Comparison of ENCODE assay signal across 8 mouse cellular contexts in the genomic region with DNA sequence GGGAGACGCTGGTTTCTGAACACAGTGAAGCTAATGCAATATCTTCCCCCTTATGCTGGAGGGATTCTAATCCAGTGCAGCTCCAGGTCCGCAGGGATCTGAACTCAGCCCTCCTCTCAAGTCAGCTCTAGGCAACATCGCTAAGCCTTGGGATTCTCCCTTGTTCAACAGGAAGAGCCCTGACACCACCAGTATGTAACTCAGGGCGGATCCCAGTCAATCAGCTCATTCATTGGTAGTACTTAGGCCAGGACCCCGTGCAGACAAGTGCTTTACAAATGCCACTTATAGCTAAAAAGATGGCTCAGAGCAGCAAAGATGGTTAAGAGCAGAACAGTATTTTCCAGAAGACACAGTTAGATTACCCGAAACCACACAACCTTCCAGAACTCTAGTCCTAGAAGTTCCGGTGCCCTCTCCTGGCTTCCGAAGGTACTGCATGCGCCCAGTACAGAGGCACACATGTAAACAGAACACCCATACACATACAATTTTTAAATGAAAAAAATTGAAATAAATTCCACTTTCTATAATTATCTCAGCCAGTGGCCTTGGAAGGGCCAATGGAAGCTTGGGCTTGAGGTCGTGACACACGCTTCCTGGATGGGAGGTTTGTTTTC. TPM values are rescaled to one million over a fixed set of nuclear protein-coding genes. Genes with fewer than 3 reads are reported as not detected.
DNase-seq lines count a peak whose midpoint lies in the region; ATAC-seq lines count a peak whose summit lies in the region.

No protein-coding gene starts in this region.

- DNase-seq in adrenal gland, postnatal 10 days, result peak; percentile 93
- DNase-seq in embryo, embryonic 9.5 days (ENCODE audit: extremely low spot score), result peak; percentile 81
- peak; percentile 62 to 87 for DNase-seq in gastrocnemius, postnatal 4 days (ENCODE audit: low spot score in 2 of 2)
- DNase-seq in left cerebral cortex, postnatal 25 days (ENCODE audit: low spot score in 2 of 2), result peak; percentile 87 to 92
- DNase-seq in right cerebral cortex, postnatal 36 days (ENCODE audit: low spot score in 2 of 2), result peak; percentile 74 to 82
- DNase-seq in urinary bladder, postnatal 4 days (ENCODE audit: low spot score in 2 of 2), result peak; percentile 73 to 86

- intact Hi-C loops in left cerebral cortex, postnatal 25 days (cut with DNase I), result loop anchor here (1.0 to 5.0 kb wide), 2 partner anchors 48 to 102 kb away; a partner anchor contains a TSS

- H3K4me1 ChIP-seq in intestine, embryonic 15.5 days (replicated peaks), result peaks cover 10% of the 10 kb centered on the region

- H3K27me3 ChIP-seq in intestine, embryonic 15.5 days (replicated peaks), result no peaks in the 10 kb centered on the region

- 22% methylated on average over 11 of the region's 11 CpGs for WGBS in intestine, embryonic 15.5 days

- H3K9ac ChIP-seq in intestine, embryonic 15.5 days, result no peak overlapping the region

- peak; percentile 63 for ATAC-seq in intestine, embryonic 15.5 days
- ATAC-seq in megakaryocyte-erythroid progenitor cell, adult 5-6 weeks (replicated peaks; ENCODE audit: low FRiP score, low TSS enrichment, poor library complexity, severe bottlenecking), result peak; percentile 87

- no peaks in the 10 kb centered on the region for H3K36me3 ChIP-seq in intestine, embryonic 15.5 days

- H3K27ac ChIP-seq in intestine, embryonic 15.5 days, result no peak overlapping the region

- no peak overlapping the region for H3K4me3 ChIP-seq in intestine, embryonic 15.5 days (replicated peaks)

- H3K9me3 ChIP-seq in intestine, embryonic 15.5 days, result no peaks in the 10 kb centered on the region

- peak overlapping the region; percentile 54 for H3K4me2 ChIP-seq in intestine, embryonic 15.5 days (replicated peaks)

RNA-seq across cellular contexts. Expression of a gene that starts 9.7 kb away (rescaled TPM):
- total RNA-seq in adrenal gland, postnatal 10 days (2021), result 10 to 100 TPM; 13.6 to 19.4 TPM
- total RNA-seq in gastrocnemius, postnatal 4 days (2021), result 10 to 100 TPM; 30.8 to 33.0 TPM
- 5.4 and 6.3 TPM in 2 replicates for polyA plus RNA-seq in intestine, embryonic 15.5 days (2015; fragmentation: Nextera tagmentation; extraction: Ambion mirVana)
- total RNA-seq in left cerebral cortex, postnatal 25 days (2021), result 100 to 1,000 TPM; 188 to 191 TPM
- total RNA-seq in megakaryocyte-erythroid progenitor cell, adult 5-6 weeks (2014; fragmentation: Nextera tagmentation), result 0.04 TPM in 1 of 2 replicates, not detected in the other
- not detected in 2 replicates for total RNA-seq in megakaryocyte-erythroid progenitor cell, adult 5-6 weeks (2017)

RNA-seq across cellular contexts. Expression of a gene that starts 11.3 kb away (rescaled TPM):
- not detected for total RNA-seq in adrenal gland, postnatal 10 days (2021)
- total RNA-seq in gastrocnemius, postnatal 4 days (2021), result not detected
- polyA plus RNA-seq in intestine, embryonic 15.5 days (2015; fragmentation: Nextera tagmentation; extraction: Ambion mirVana), result 0.21 and 0.23 TPM in 2 replicates
- not detected for total RNA-seq in left cerebral cortex, postnatal 25 days (2021)
- not detected in 2 replicates for total RNA-seq in megakaryocyte-erythroid progenitor cell, adult 5-6 weeks (2014; fragmentation: Nextera tagmentation)
- total RNA-seq in megakaryocyte-erythroid progenitor cell, adult 5-6 weeks (2017), result not detected in 2 replicates

RNA-seq across cellular contexts. Expression of a gene that starts 24.8 kb away (rescaled TPM):
- not detected for total RNA-seq in adrenal gland, postnatal 10 days (2021)
- total RNA-seq in gastrocnemius, postnatal 4 days (2021), result not detected
- polyA plus RNA-seq in intestine, embryonic 15.5 days (2015; fragmentation: Nextera tagmentation; extraction: Ambion mirVana), result not detected in 2 replicates
- not detected for total RNA-seq in left cerebral cortex, postnatal 25 days (2021)
- not detected in 2 replicates for total RNA-seq in megakaryocyte-erythroid progenitor cell, adult 5-6 weeks (2014; fragmentation: Nextera tagmentation)
- total RNA-seq in megakaryocyte-erythroid progenitor cell, adult 5-6 weeks (2017), result not detected in 2 replicates

RNA-seq across cellular contexts. Expression of a gene that starts 30.8 kb away (rescaled TPM):
- 1 to 10 TPM; 3.5 to 4.9 TPM for total RNA-seq in adrenal gland, postnatal 10 days (2021)
- total RNA-seq in gastrocnemius, postnatal 4 days (2021), result 1 to 10 TPM; 5.6 to 6.1 TPM
- 5.8 and 6.1 TPM in 2 replicates for polyA plus RNA-seq in intestine, embryonic 15.5 days (2015; fragmentation: Nextera tagmentation; extraction: Ambion mirVana)
- total RNA-seq in left cerebral cortex, postnatal 25 days (2021), result 1 to 10 TPM; 5.3 to 8.4 TPM
- 3.2 and 3.6 TPM in 2 replicates for total RNA-seq in megakaryocyte-erythroid progenitor cell, adult 5-6 weeks (2014; fragmentation: Nextera tagmentation)
- 1.6 and 2.3 TPM in 2 replicates for total RNA-seq in megakaryocyte-erythroid progenitor cell, adult 5-6 weeks (2017)

Comparison
In these comparisons a context has a peak if more than half of its experiments do, and no peak if none do; other contexts are left out.
1. RNA of a gene that starts 9.7 kb away (total RNA-seq): 188 to 191 TPM in left cerebral cortex, postnatal 25 days, 30.8 to 33.0 TPM in gastrocnemius, postnatal 4 days and 13.6 to 19.4 TPM in adrenal gland, postnatal 10 days; 0.04 TPM in megakaryocyte-erythroid progenitor cell, adult 5-6 weeks; every median in the first group is over 10 times any median in the second.
2. Peak in every context shown above with its lines, with median percentiles within 50 percentile points of each other: DNase-seq.